Mouse (Mus musculus): ENCODE measurements around the gene Kidins220.
A peak's percentile ranks its signal among the peaks of the same experiment; 100 is the strongest.

Gene Kidins220

DNA sequence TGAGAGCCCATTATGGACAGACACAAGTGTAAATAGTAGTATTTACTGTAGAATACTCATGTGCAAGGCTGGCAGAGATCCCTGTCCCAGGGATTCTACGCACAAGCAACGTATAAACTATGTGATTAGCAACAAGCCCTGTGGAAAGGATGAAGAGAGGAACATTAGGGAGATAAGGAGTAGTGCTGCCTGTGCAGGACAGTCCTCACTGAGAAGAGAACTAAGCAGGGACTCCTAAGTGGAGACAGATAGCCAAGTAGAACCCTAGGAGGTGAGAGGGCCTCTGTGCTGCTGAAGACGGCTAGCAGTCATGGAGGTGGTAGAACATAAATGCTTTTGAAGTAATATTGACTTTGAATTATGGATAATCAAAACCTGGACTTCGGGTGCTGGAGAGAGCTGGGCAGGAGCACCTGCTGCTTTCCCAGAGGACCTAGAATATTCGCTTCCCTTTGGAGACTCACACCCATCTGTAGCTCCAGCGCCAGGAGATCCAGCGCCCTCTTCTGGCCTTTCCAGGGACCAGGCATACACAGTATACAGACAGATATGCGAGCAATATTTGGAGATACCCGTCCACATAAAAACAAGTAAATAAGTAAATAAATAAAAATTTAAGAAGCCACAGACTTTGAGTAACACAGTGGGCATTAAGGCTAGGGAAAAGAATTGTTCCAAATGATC is 50.3 kb downstream of the Kidins220 start:
- DNase-seq (ENCODE audit: low spot score in 2 of 2), result no peak

DNA sequence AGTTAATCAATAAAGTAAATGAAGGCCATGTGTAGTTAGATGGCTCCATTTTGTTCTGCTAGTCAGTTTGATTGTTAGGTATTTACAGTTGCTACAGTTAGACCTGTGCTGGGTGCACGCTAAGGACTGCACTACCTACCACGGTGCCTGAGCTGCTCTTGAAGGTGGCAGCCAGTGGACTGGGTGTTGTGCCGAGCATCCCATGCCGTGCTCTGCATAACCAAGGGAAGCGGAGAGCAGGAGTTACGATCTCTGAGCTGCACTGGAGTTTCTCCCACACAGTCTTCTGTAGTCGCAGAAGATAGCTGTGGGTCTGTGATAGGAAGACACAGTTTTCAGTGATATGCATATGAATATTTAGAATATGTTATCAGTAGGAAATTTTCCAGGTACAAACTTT is 51.6 kb downstream of the Kidins220 start:
- DNase-seq (ENCODE audit: low spot score in 2 of 2), result no peak

DNA sequence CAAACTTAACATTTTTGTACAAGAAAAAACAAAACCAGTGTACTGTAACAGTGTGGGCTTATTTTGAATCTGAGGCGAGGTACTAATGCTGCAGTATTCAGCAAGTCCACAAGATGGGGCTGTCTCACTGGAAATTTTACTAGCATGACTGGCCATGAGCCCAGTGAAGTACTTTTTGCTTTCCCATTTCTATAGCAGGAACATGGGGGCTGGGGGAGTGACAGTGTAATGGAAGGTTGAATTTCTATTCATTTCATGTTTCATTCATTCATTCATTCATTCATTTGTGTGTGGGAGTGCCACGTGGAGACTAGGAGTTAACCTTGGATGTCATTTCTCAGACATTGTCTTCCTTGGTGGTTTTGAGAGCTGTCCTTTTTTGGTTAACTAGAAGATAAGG is 52.7 kb downstream of the Kidins220 start:
- DNase-seq (ENCODE audit: low spot score in 2 of 2), result peak in 1 of 2 experiments; percentile 56

DNA sequence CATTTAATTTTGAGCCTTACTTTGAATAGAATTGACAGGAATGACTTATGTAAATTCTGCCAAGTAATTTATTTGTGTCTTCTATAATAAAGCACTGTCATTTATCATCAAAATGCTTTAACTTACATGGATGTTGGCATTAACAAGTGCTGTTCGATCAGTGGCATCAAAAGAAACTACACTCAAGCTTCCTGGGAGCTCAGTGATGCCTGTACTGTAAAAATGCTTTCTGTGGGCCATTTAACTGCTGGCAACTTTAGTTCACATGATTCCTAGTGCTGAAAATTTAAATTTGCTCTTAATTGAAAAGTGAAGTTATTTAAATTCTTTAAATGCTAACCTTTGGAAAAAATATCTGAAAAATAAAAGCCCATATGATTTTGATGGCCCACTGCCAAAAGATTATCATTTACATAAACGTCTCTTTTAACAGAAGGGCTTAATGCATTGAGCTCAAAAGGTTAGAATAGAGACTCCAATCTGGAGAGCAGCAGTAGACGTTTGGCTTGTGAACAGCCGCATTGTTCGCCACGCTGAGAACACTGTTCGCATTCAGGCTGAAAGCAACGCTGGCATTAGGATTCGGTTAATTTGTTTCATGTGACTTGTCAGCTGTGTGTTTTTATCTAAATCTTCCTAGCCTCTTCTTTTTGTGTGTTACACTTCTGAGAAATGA is 59.1 kb downstream of the Kidins220 start:
- no peak for DNase-seq (ENCODE audit: low spot score in 2 of 2)

DNA sequence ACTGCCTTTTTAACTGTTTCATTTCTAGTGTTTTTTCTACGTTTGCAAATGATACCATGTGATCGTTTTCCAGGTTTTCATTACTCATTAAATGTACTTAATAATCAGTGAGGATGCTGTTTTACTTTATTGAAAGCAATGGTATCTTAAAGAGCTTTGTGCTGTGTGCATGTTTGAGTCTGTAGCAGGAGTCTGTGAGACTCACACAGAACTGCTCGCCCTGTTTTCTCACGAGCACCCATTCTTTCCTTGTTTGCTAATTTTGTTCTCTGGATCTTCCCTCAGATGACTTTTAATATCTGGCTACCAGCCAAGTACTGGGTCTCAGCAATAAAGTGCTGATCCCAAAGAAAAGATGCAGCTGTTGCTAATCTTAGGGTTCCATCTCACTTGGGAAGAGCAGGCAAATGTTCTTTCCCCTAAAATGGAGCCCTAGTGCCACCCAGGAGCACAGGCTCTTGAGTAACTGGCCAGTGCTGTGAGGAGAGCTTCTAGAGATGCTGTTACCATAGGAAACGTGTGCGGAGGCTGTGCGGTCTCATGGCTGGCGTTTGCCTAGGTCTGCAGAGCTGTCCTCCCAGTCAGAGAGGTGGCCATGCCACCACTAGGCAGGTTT is 59.7 kb downstream of the Kidins220 start:
- no peak for DNase-seq (ENCODE audit: low spot score in 2 of 2)

DNA sequence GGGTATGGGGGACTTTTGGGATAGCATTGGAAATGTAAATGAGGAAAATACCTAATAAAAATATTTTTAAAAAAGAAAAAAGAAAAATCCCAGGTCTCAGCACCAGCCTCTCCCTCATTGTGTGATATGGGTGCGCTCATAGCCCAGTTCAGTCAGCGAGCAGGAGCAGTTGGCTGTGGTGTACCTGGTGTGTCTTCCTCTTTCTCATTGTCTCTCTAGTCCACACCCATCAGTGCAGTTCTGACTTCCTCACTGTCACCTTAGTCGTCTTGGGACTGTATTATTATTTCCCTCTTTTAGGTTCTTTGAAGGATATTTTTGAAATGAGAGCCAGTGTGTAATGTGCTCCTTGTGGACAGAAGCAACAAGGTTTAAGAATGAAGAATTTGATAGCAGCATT is 61.3 kb downstream of the Kidins220 start:
- DNase-seq (ENCODE audit: low spot score in 2 of 2), result no peak

DNA sequence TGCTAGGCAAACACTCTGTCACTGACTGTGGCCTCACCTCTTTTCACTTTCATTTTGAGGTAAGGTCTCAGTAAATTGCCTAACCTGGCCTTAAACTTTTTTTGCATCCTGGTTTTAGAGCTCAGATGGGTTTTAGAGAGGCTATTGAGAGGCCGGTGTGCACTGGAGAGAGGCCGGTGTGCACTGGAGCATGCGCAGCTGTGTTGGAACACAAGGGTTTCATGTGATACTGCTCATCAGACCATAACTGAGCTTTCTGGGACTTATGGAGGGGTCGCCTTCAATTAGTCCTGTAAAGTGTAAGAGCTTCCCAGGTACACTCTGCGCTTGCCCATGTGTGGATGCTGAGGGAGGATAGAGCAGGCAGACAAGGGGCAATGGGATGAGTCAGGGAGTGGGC is 62.5 kb downstream of the Kidins220 start:
- no peak for DNase-seq (ENCODE audit: low spot score in 2 of 2)

DNA sequence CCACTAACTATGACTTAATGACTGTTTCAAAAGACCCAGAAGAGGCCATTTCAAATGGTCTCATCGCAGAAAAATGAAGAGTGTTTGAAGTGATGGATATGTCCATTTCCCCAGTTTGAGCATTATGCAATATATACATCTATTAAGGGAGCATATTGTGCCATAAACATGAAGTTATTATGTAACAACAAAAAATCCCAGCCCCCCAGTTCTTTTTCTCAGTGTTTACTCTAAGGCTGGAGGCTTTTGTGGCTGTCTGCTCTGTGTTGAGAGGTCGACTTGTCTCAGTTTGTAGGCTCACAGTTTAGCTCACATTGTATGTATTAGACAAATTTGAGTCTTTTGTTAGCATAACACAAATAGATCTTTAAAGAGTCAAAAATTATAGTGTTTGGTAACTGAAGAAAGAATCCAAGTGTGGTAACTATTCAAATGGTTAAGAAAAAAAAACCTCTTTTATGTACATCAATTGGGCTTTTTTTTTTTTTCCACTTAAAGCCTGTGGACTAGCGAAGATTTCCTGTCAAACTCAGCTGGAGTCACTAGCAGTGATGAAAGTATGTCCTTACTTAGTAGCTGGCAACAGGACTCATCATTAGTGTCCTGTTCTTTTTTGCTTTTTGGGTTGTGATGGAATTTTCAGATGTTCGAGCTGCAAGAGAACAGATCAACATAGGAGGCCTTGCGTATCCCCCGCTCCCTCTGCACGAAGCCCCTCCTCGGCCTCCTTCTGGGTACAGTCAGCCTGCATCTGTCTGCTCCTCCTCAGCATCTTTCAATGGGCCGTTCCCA is 63.2 kb downstream of the Kidins220 start:
- no peak for DNase-seq (ENCODE audit: low spot score in 2 of 2)

DNA sequence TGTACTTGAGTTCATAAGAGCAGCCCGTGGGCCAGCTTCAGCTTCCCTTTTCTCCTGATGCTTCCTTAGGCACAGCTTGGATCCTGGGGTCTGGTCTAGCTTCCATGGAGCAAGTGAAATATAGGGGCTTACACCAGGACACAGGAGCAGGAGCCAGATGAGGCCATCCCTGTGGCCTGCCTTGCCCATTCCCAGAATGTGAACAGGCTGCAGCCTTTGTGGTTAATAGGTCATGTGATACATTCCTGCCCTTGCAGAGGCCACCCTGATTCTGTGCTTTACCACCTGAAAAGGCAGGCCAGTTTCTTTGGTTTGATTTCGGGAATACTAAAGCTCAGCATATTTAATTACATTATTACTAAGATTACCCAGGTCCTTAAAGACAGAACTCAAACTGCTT is 69.3 kb downstream of the Kidins220 start:
- no peak for DNase-seq (ENCODE audit: low spot score in 2 of 2)

DNA sequence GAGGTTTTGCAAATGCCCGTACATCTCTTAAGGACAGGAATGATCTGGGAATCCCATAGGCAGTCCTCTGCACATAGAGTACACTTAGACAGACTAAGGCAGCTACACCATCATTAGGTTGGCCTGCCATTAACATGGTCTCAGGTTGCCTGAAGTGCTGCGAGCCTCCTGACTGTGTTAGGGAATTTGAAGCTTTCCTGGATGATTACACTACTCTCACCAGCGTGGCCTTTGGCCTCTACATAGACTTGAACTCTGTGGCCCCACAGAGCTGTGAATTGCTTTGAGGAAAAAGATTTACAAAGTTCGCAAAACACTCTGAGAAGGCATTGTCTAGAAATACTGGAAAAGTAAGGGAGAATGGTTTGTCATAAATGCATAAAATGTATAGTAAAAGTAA is 69.9 kb downstream of the Kidins220 start:
- DNase-seq (ENCODE audit: low spot score in 2 of 2), result no peak

DNA sequence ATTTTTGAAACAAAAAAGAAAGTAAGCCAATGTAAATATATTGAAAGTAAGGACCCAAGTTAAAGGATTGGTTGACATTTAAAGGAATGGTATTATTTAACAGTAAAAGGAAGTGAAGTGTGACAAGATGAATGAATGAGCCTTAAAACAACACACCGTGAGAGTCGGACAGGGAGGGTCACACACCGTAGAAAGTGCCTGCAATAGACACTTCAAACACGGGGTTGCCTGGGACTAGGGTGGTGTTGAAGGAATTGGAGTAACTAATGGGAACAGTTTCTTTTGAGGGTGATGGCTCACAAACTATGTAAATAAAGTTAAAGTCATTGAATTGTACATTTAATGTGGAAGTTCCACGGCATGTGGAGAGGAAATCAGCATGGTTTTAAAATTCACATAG is 74.5 kb downstream of the Kidins220 start:
- DNase-seq (ENCODE audit: low spot score in 2 of 2), result no peak

DNA sequence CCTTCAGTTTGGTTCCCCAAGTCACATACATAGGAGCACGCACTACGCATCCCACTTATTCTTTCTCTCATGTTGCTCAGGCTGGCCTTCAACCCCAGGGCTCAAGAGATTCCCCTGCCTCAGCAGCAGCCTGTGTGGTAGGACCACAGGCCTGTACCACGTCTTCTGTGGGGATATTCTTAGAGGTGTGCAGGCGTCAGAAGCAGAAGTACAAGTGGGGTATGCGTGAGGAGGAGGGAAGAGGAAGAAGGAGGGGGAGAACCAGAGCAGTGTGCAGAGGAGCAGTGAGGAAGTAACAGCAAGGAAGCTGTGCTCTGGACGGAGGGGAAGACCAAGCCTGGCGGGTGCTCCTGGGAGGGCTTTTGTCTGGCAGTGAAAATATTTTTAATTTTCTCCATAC is 79.8 kb downstream of the Kidins220 start:
- no peak for DNase-seq (ENCODE audit: low spot score in 2 of 2)

DNA sequence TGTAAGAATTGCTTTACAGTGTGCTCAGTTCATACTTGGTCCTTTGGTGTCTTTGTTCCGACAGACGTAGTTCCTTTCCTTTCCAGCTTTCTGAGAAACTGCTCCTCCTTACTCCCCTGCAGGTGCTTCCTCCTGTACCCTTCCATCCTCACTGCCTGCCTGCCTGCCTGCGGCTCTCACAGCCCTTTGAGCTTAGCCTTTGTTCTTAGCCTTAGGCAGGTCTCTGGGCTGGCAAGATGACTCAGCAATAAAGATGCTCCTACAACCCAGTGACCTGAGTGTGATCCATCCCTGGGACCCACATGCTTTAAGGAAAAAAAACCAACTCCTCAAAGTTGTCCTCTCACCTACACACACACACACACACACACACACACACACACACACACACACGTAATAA is 80.2 kb downstream of the Kidins220 start:
- no peak for DNase-seq (ENCODE audit: low spot score in 2 of 2)

DNA sequence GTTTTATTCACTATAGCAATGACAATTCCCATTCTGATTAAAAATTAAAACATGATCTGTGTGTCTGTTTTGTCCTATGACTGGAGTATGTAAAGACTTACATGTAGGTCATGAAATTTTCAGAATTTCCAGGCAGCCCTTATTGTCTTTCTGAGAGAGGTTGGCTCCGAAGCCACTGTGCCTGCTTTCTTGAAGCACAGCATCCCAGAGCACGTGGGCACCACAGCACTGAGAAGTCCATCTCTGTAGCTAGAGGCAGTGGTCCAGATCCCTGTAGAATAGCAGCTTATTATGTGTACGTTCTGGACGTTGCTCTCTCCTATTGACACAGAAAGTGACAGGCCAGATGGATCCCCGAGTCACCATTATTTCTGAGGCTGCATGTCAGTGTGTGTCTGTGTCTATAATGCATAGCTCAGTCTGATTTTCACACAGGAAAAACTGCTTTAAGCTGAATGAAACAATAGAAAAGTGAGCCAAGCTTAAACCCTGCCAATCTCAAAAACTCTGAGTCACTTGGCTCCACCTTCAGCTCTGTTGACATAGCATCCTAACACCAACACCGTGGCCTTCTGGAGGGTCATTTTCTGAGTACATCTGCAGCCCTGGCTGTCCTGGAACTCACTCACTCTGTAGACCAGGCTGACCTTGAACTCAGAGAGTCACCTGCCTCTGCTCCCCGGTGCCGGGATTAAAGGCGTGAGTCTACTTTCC is 84.9 kb downstream of the Kidins220 start:
- no peak for DNase-seq (ENCODE audit: low spot score in 2 of 2)

DNA sequence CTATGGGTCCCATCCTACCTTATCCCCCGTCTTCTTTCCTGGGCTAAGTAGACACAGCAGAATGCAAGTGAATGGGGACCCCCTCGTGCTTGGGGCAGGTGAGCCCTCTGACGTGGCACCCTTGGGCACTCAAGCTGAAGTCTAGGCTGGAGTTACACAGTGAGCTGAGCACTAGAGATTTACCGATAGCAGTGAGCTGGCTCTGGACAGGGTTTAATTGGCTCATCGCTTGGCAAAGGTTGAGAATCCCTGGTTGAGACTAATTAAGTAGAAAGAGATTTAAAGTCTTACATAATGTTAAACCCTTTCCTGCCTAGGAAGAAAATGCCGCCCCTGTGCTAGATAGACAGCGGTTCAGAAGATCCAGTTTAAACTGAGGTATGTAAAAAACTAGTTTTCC is 86.2 kb downstream of the Kidins220 start:
- DNase-seq (ENCODE audit: low spot score in 2 of 2), result no peak

DNA sequence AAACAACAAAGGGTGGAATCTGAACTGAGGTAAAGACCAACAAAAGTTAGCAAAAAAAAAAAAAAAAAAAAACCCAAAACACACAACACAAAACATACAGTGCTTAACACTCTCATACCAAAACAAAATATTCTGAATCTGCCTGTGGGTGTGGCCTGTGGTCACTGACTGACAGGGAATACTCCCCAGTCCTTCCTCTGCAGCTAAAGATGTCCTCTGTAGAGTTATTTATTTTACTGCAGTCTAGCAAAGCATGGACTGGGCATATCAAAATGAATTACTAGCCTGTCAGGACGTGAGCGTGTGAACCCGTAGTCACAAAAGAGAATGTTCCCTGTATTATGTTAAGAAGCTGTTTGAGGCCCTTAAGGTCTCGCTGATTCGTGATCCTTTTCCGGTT is 87.5 kb downstream of the Kidins220 start:
- DNase-seq (ENCODE audit: low spot score in 2 of 2), result no peak

DNA sequence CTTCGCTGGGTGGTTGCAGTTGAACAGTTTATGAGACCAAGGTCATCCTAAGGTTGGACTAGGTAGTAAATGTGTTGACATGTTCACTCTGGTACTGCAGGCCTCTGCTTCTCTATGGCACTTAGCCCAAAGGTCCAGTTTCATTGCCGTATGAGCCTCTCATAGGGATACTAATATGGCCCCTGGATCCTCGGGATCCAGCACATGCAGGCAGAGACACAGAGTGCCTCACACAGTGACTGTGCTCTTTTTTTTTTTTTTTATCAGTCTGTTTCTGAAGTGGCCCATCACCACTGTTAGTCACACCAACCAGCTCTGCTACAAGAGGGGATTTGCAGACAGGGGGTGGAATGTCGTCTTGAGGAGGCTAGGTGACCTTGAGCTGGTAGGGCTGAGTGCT is 98.6 kb downstream of the Kidins220 start:
- DNase-seq (ENCODE audit: low spot score in 2 of 2), result no peak

DNA sequence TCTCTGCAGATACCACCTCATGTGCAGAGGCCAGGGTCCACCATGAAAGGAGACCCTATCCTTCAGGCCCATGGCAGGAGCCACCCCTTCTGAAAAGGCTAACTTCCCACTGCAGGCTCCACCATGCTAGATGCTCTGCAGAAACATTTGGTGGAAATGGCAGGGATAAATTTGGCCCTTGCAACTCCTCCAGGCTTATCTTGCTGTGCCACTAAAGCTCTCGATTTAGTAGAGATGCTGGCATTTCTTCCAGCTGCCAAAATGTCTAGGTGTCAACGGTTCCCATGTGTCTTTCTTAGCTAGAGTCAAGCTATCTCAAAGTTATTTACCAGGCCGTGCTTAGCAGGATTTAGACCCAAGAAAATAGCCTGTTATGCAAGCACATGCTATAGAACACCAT is 99.6 kb downstream of the Kidins220 start:
- DNase-seq (ENCODE audit: low spot score in 2 of 2), result no peak

DNA sequence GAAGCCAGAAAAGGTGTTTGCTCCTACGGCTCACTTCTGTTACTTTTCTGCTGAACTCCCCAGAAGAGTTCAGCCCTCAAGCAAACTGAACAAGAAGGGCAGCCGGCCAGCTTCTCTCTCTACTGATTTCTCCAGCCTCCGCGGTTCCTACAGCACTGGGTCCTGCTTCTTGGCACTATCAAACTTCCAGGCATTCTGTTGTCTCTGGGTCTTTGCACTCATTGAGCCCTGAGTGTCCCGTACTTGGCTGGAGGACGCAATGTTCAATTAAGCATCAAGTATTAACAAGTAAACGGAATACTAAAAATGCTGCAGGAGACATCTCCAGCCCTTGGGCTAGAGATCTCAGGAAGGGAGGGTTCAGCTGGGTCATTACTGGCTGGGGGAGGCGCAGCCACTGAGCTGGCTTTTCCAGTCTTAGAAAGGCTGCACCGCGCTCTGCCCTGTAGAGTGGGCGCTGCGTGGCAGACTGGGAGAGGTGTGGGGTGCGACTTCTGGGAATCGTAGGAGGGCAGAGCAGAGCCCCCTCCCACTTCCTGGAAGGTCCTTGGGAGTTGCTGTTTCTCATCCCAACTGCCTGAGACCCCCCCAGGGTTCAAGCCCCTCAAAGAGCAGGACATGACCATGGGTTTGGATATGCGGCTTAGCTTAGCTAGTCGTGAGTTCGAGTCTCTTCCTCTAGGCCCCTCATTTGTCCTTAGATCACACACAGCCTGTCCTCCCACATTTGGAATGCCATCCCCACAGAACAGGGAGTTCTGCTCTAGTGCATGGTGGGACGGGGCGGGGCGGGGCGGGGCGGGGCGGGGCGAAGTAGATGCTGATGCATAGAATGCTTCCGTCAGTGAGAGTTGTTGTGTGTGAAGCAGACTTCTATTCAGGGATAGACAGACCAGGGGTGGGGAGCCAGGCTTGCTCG is 108.8 kb downstream of the Kidins220 start:
- DNase-seq (ENCODE audit: low spot score in 2 of 2), result no peak

DNA sequence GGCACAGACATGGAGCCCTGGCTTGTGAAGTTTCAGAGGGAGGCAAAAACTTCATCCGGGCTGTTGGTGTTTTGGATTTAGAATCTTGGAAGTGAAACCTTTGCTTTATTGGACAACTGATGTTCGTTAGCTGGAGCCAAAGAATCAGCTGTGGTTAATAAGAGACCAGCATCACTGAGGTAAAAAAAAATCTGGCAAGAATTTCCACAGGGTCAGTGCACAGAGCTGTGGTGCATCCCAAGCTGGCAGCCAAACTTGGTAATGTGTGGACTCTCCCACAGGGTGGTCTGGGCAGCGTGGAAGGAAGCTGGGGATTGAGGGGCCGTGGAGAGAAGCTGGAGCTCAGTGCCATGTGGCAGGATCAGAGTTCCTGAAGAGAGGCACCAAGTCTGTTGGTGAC is 112.2 kb downstream of the Kidins220 start:
- no peak for DNase-seq (ENCODE audit: low spot score in 2 of 2)

DNA sequence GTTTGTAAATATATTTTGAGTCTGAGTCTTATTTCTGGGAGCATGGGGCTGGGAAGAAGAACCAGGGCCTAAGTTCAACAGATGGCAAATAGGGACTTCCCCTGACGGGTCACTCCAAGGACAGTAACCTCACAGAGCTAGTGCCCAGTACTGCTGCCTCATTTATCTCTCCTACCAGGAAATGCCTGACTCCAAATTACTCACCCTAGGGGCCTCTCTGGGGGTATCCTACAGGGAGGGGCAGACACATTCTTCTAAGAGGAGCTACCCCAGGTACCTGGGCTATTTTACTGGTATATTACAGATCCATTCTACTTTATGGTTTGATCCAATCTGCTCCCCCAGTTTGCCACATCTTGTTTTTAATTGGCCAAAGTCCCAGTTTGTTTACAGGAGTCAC is 114.7 kb downstream of the Kidins220 start:
- no peak for DNase-seq (ENCODE audit: low spot score in 2 of 2)

Measured in frontal cortex, postnatal 10 days (tissue).